Mouse (Mus musculus): Measurements from ENCODE around the gene Ablim2.

DNA sequence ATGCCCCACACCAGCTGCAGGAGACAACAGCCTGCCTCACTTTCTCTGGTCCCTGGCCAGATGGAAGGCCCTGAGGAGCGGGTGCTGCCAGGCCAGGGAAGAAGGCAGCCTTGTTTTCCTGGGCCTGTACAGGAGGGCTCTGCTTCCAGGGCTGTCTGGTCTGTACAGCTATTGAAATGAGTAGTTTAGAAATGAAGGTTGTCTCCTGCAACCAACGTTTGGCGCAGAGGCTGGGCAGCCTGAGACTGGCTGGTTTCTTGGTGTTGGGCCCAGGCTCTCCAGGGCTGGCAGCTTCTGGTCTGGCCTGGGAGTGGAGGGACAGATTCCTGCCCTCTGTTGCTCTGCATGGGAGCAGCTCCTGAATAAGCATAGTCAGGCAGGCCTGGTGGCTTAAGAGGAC lies 72.4 kb downstream of the Ablim2 start:
- TF ChIP-seq CTCF (conservative IDR thresholded peaks at IDR 0.05; ENCODE audit: insufficient read depth, insufficient read length, low read depth, low read length) (no peak), POLR2A (IDR thresholded peaks at IDR 0.05; ENCODE audit: low read depth, low read length) (no peak)
